Mouse (Mus musculus) heart, postnatal 0 days (tissue): ENCODE data around the gene Rgs19. TPM values are rescaled to one million over a fixed set of nuclear protein-coding genes. Genes with fewer than 3 reads are reported as not detected.
A peak's percentile ranks its signal among the peaks of the same experiment; 100 is the strongest.

Experiments used
- ATAC-seq: fragments of 200-750 bp; cut with Nextera tagmentation; 2 replicates; pipeline ENCODE4 v1.8.0; 2017; ENCODE audit warnings: low read depth, moderate number of reproducible peaks, moderate library complexity; ENCODE audit not compliant: insufficient read depth
- DNase-seq: peaks from one replicate; pipeline ENCODE4 v3.0.0-alpha.2; 2016; ENCODE audit warnings: low spot score
- H3K27ac ChIP-seq: fragments of 300-500 bp; sonication (generic); 2 replicates; pipeline ENCODE4 v1.5.1; 2014; ENCODE audit warnings: low read depth, mild to moderate bottlenecking
- H3K27me3 ChIP-seq: fragments of 300-500 bp; sonication (generic); 2 replicates; pipeline ENCODE4 v1.6.1; 2014; ENCODE audit warnings: low read length, mixed read lengths; ENCODE audit not compliant: control insufficient read depth, insufficient read depth
- H3K36me3 ChIP-seq: fragments of 300-500 bp; sonication (generic); replicated peaks from 2 replicates; pipeline ENCODE4 v1.6.1; 2014; ENCODE audit warnings: low read length, mixed read lengths; ENCODE audit not compliant: control insufficient read depth, insufficient read depth
- H3K4me1 ChIP-seq: fragments of 300-500 bp; sonication (generic); 2 replicates; pipeline ENCODE4 v1.6.1; 2014; ENCODE audit warnings: antibody characterized with exemption; ENCODE audit not compliant: control insufficient read depth, insufficient read depth
- H3K4me2 ChIP-seq: fragments of 300-500 bp; sonication (generic); 2 replicates; pipeline ENCODE4 v1.6.1; 2014; ENCODE audit warnings: low read depth, mild to moderate bottlenecking, low read length, moderate library complexity
- H3K4me3 ChIP-seq: fragments of 300-500 bp; sonication (generic); 2 replicates; pipeline ENCODE4 v1.5.1; 2014; ENCODE audit warnings: low read depth, low read length
- H3K9ac ChIP-seq: fragments of 300-500 bp; sonication (generic); replicated peaks from 2 replicates; pipeline ENCODE4 v1.6.1; 2014; ENCODE audit warnings: low read depth, low read length, mixed read lengths
- H3K9me3 ChIP-seq: fragments of 300-500 bp; sonication (generic); replicated peaks from 2 replicates; pipeline ENCODE4 v1.6.1; 2016; ENCODE audit warnings: low read length; ENCODE audit not compliant: control insufficient read depth
- CTCF ChIP-seq: IDR thresholded peaks from 2 replicates; pipeline ENCODE4 v1.5.1; 2016; ENCODE audit warnings: antibody characterized with exemption, control low read depth, low read depth
- EP300 ChIP-seq: IDR thresholded peaks from 2 replicates; pipeline ENCODE4 v1.6.1; 2016; ENCODE audit warnings: antibody characterized with exemption, low read depth
- whole genome bisulfite sequencing: fragments of 180-500 bp; shearing (Covaris S2); extraction: QIAGEN DNeasy Blood & Tissue Kit; methylation state at CpG from one replicate; pipeline ENCODE4 v1.1.7; 2014; 5-methylcytosine and 5-hydroxymethylcytosine counted together
- polyA plus RNA-seq: library from polyadenylated mRNA; unstranded; fragments of >200 nt; fragmentation: Nextera tagmentation; extraction: Ambion mirVana; gene quantifications from 2 replicates; pipeline ENCODE4 v1.2.1, GENCODE M21; 2015
- total RNA-seq: library from RNA; depleted of rRNA; stranded (reverse); fragments of >200 nt; gene quantifications from 2 replicates; pipeline ENCODE4 v1.2.3, GENCODE M21; 2014; ENCODE audit warnings: low replicate concordance; rRNA removed

Rgs19 gene
- total and polyA plus RNA-seq, 2 experiments from 2014 or later: 12.4 to 13.2 TPM

DNA sequence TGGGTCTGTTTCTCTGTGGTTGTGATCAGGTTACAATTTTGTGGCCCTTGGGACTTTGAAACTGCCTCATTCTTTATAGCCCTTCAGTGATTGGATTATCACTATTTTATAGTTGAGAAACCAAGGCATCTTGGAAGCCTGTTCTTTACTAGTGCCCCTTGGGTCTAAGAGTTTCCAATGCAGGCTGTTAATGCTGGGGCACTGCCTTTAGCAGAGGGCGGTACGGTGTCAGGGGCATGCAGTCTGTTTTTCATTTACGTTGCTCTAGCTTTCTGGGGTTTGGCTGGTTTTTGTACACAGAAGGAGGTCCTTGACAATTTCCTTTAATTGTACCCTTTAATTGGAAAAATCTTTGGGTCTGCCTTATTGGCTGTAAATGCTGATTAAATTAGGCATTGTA, 48.1 kb downstream of the Rgs19 start:
- ATAC-seq (no peak), DNase-seq (no peak)
- Histone ChIP-seq H3K27me3 (no peaks in the 10 kb centered on the region), H3K27ac (no peak overlapping the region), H3K4me1 (no peaks in the 10 kb centered on the region), H3K9ac (no peak overlapping the region), H3K4me3 (no peak overlapping the region), H3K9me3 (no peaks in the 10 kb centered on the region), H3K4me2 (no peak overlapping the region), H3K36me3 (peaks cover 88% of the 10 kb centered on the region)
- 90% methylated on average over 3 of the region's 3 CpGs for WGBS
- no peak for TF ChIP-seq EP300
- TF ChIP-seq CTCF: no peak

DNA sequence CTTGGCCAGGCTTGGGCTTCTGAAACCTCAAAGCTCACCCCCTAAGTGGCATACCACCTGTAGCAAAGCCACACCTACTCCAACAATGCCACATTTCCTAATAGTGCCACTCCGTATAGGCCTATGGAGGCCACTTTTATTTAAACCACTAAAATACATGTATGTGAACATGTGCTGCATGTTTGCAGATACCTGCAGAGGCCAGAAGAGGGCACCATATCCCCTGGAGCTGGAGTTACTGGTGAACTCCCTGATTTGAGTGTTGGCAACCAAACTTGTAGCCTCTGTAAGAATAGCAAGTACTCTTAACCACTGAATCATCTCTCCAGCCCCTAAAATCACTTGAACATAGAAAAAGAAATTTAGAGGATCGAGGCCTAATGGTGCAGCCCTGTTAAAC, 49.4 kb downstream of the Rgs19 start:
- Histone ChIP-seq H3K4me3 (no peak overlapping the region), H3K36me3 (peaks cover 88% of the 10 kb centered on the region), H3K4me1 (no peaks in the 10 kb centered on the region), H3K4me2 (no peak overlapping the region), H3K27me3 (no peaks in the 10 kb centered on the region), H3K27ac (no peak overlapping the region), H3K9me3 (no peaks in the 10 kb centered on the region), H3K9ac (no peak overlapping the region)
- ATAC-seq: no peak
- WGBS: 87% methylated on average over 2 of the region's 2 CpGs
- TF ChIP-seq EP300 (no peak), CTCF (peak; percentile 65)
- DNase-seq: no peak

Other genes starting within 250 kb of the Rgs19 start
- gene Zbtb46, start 234.6 kb downstream of the Rgs19 start, total RNA-seq: 13.3 and 18.4 TPM in 2 replicates
- 6.7 and 7.5 TPM in 2 replicates for gene Zbtb46, start 234.6 kb downstream of the Rgs19 start, polyA plus RNA-seq
- gene Abhd16b, start 200.8 kb downstream of the Rgs19 start, total RNA-seq: not detected in 2 replicates
- gene Abhd16b, start 200.8 kb downstream of the Rgs19 start, polyA plus RNA-seq: 0.16 TPM in 1 of 2 replicates, not detected in the other
- 58.2 and 82.3 TPM in 2 replicates for gene Tpd52l2, start 196.8 kb downstream of the Rgs19 start, total RNA-seq
- gene Tpd52l2, start 196.8 kb downstream of the Rgs19 start, polyA plus RNA-seq: 101 and 103 TPM in 2 replicates
- 146 and 190 TPM in 2 replicates for gene Dnajc5, start 173.5 kb downstream of the Rgs19 start, total RNA-seq
- 60.0 and 72.6 TPM in 2 replicates for gene Dnajc5, start 173.5 kb downstream of the Rgs19 start, polyA plus RNA-seq
- 80.0 and 156 TPM in 2 replicates for gene Uckl1, start 109.1 kb downstream of the Rgs19 start, total RNA-seq
- 59.3 and 61.5 TPM in 2 replicates for gene Uckl1, start 109.1 kb downstream of the Rgs19 start, polyA plus RNA-seq
- gene Prpf6, start 102.1 kb downstream of the Rgs19 start, total RNA-seq: 18.5 and 23.4 TPM in 2 replicates
- gene Prpf6, start 102.1 kb downstream of the Rgs19 start, polyA plus RNA-seq: 30.7 and 31.8 TPM in 2 replicates
- 14.5 and 17.6 TPM in 2 replicates for gene Zfp512b, start 101.2 kb downstream of the Rgs19 start, total RNA-seq
- gene Zfp512b, start 101.2 kb downstream of the Rgs19 start, polyA plus RNA-seq: 13.3 and 16.2 TPM in 2 replicates
- 3.6 and 8.0 TPM in 2 replicates for gene Samd10, start 94.8 kb downstream of the Rgs19 start, total RNA-seq
- 6.9 and 7.7 TPM in 2 replicates for gene Samd10, start 94.8 kb downstream of the Rgs19 start, polyA plus RNA-seq
- gene Gm29797, start 36.9 kb downstream of the Rgs19 start, total RNA-seq: not detected in 2 replicates
- gene Gm29797, start 36.9 kb downstream of the Rgs19 start, polyA plus RNA-seq: not detected in 2 replicates
- 31.8 and 69.4 TPM in 2 replicates for gene Sox18, start 22.3 kb downstream of the Rgs19 start, total RNA-seq
- gene Sox18, start 22.3 kb downstream of the Rgs19 start, polyA plus RNA-seq: 53.1 and 54.5 TPM in 2 replicates
- 19.6 and 21.9 TPM in 2 replicates for gene Tcea2, start 13.7 kb downstream of the Rgs19 start, total RNA-seq
- 15.2 and 16.2 TPM in 2 replicates for gene Tcea2, start 13.7 kb downstream of the Rgs19 start, polyA plus RNA-seq
- gene Lkaaear1, start 4.5 kb upstream of the Rgs19 start, total RNA-seq: not detected in 2 replicates
- not detected in 2 replicates for gene Lkaaear1, start 4.5 kb upstream of the Rgs19 start, polyA plus RNA-seq
- gene Oprl1, start 21.0 kb upstream of the Rgs19 start, total RNA-seq: 0.77 and 8.1 TPM in 2 replicates
- gene Oprl1, start 21.0 kb upstream of the Rgs19 start, polyA plus RNA-seq: 0.19 and 0.36 TPM in 2 replicates
- gene Myt1, start 69.4 kb upstream of the Rgs19 start, total RNA-seq: not detected in 2 replicates
- not detected in 2 replicates for gene Myt1, start 69.4 kb upstream of the Rgs19 start, polyA plus RNA-seq
- 18.3 and 40.2 TPM in 2 replicates for gene Pcmtd2, start 143.9 kb upstream of the Rgs19 start, total RNA-seq
- gene Pcmtd2, start 143.9 kb upstream of the Rgs19 start, polyA plus RNA-seq: 28.9 and 34.7 TPM in 2 replicates
- gene Polr3k, start 170.4 kb upstream of the Rgs19 start, total RNA-seq: 9.3 and 15.3 TPM in 2 replicates
- 25.4 and 28.6 TPM in 2 replicates for gene Polr3k, start 170.4 kb upstream of the Rgs19 start, polyA plus RNA-seq